Mouse (Mus musculus) midbrain, embryonic 14.5 days (tissue): ENCODE measurements at regions not wholly inside any gene's neighbourhood (a gene's known extent, or its start where the extent isn't known, plus 50 kb on each side); places are given as distances from the start of the nearest gene placed in this dataset.

ENCODE experiments used
- ATAC-seq: fragments of 200-750 bp; cut with Nextera tagmentation; 2 replicates; pipeline ENCODE4 v1.8.0; 2017; ENCODE audit warnings: moderate number of reproducible peaks, moderate library complexity; ENCODE audit not compliant: low FRiP score, low TSS enrichment
- DNase-seq: peaks from one replicate; pipeline ENCODE4 v3.0.0-alpha.2; 2015
- H3K27ac ChIP-seq: fragments of 300-500 bp; sonication (generic); replicated peaks from 2 replicates; pipeline ENCODE4 v1.5.1; 2014; ENCODE audit warnings: mild to moderate bottlenecking, low read depth, low read length, moderate library complexity
- H3K27me3 ChIP-seq: fragments of 300-500 bp; sonication (generic); 2 replicates; pipeline ENCODE4 v1.6.1; 2014; ENCODE audit warnings: low read length, control low read depth, mixed read lengths; ENCODE audit not compliant: control insufficient read depth, insufficient read depth
- H3K36me3 ChIP-seq: fragments of 300-500 bp; sonication (generic); 2 replicates; pipeline ENCODE4 v1.6.1; 2014; ENCODE audit warnings: low read length, control low read depth; ENCODE audit not compliant: control insufficient read depth, insufficient read depth
- H3K4me1 ChIP-seq: fragments of 300-500 bp; sonication (generic); 2 replicates; pipeline ENCODE4 v1.6.1; 2014; ENCODE audit warnings: mild to moderate bottlenecking, antibody characterized with exemption, low read length, control low read depth; ENCODE audit not compliant: control insufficient read depth, insufficient read depth
- H3K4me2 ChIP-seq: fragments of 300-500 bp; sonication (generic); 2 replicates; pipeline ENCODE4 v1.6.1; 2014; ENCODE audit warnings: mild to moderate bottlenecking, low read length, moderate library complexity
- H3K4me3 ChIP-seq: fragments of 300-500 bp; sonication (generic); replicated peaks from 2 replicates; pipeline ENCODE4 v1.5.1; 2014; ENCODE audit warnings: low read depth, low read length
- H3K9ac ChIP-seq: fragments of 300-500 bp; sonication (generic); replicated peaks from 2 replicates; pipeline ENCODE4 v1.6.1; 2014; ENCODE audit warnings: mild to moderate bottlenecking, low read length, moderate library complexity
- H3K9me3 ChIP-seq: fragments of 300-500 bp; sonication (generic); 2 replicates; pipeline ENCODE4 v1.6.1; 2016; ENCODE audit warnings: low read length, control low read depth, mixed read lengths; ENCODE audit not compliant: control insufficient read depth
- WGBS: fragments of 180-500 bp; shearing (Covaris S2); extraction: QIAGEN DNeasy Blood & Tissue Kit; methylation state at CpG from one replicate; pipeline ENCODE4 v1.1.7; 2014; 5-methylcytosine and 5-hydroxymethylcytosine counted together

DNA sequence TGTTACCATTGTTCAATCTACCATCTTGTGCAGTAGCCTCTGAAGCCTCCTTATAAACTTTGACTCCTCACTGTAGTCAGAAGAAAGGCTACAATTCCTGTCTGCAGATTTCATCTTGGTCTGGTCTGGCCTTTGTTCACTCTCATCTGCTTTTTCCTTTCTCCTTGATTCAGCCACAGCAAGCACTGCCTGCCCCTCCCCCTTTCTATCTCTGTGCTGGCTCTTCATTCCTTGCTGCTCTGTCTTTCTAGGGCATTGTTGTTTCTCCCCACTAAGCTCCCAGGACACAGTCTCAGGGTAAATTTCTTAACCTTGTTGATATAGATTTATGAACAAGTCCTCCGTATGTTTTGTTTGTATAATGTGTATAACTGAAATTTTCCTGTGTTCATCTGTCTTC is 62.3 kb upstream of the Gprin3 start:
- no peaks in the 10 kb centered on the region for H3K4me1 ChIP-seq
- H3K9ac ChIP-seq, result no peak overlapping the region
- H3K36me3 ChIP-seq, result no peaks in the 10 kb centered on the region
- H3K4me3 ChIP-seq, result no peak overlapping the region
- no peak overlapping the region for H3K4me2 ChIP-seq
- H3K27ac ChIP-seq, result no peak overlapping the region
- H3K9me3 ChIP-seq, result no peaks in the 10 kb centered on the region
- ATAC-seq (no peak), DNase-seq (peak; percentile 34)
- no peaks in the 10 kb centered on the region for H3K27me3 ChIP-seq
- WGBS, result 52% methylated on average over 1 of the region's 1 CpGs

DNA sequence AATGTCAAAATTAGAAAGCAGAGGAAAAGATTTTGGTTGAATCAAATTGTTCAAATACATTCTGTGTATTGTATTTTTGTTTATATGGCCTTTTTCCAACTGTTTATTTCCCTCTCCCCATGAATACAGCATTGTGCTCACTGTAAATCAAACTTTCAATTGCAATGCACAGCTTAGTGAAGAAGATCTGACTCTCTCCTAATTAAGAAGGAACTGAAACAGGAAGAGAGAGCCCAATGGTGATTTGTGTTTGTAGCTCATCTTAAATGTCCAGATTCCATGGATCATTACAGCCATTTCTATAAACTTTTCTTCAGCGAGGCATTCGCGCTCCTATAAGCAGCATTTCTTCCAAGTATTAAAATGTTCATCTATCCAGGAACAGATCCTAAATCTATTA is 57.9 kb upstream of the Gprin3 start:
- Histone ChIP-seq H3K4me1 (no peaks in the 10 kb centered on the region), H3K36me3 (no peaks in the 10 kb centered on the region), H3K9ac (no peak overlapping the region), H3K4me3 (no peak overlapping the region), H3K27ac (no peak overlapping the region), H3K4me2 (no peak overlapping the region), H3K9me3 (no peaks in the 10 kb centered on the region), H3K27me3 (no peaks in the 10 kb centered on the region)
- no peak for DNase-seq
- ATAC-seq, result no peak
- 98% methylated on average over 3 of the region's 3 CpGs for WGBS

DNA sequence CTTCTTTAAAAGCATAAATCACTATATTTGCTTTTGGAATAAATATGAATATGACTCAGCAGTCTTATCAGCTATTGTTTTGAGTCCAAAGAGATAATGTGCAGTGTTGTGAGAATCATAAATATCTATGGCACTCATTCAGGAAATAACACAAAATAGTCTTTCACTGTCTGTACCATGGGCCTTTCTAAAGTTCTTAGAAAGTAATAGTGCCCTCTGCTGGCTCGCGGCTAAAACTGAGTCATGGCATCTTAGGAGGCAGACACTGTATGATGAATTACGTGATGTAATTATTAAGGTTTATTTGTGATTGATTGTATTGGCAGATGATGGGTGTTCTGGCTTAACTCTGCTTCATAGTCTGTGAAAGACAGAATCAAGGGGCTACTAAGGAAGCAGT is 57.5 kb upstream of the Gprin3 start:
- Histone ChIP-seq H3K4me3 (no peak overlapping the region), H3K9ac (no peak overlapping the region), H3K4me2 (no peak overlapping the region), H3K27me3 (no peaks in the 10 kb centered on the region), H3K27ac (no peak overlapping the region), H3K9me3 (no peaks in the 10 kb centered on the region), H3K36me3 (no peaks in the 10 kb centered on the region), H3K4me1 (no peaks in the 10 kb centered on the region)
- 16% methylated on average over 3 of the region's 3 CpGs for whole genome bisulfite sequencing
- DNase-seq (peak; percentile 85), ATAC-seq (peak; percentile 78)
